Mouse (Mus musculus): ENCODE measurements around the gene Dcaf7.
A peak's percentile ranks its signal among the peaks of the same experiment; 100 is the strongest.
"Not testable (repeated sequence)": the region's sequence is repeated elsewhere in the genome, so short reads cannot be mapped to it uniquely, and the experiment has no call there.

Gene Dcaf7

DNA sequence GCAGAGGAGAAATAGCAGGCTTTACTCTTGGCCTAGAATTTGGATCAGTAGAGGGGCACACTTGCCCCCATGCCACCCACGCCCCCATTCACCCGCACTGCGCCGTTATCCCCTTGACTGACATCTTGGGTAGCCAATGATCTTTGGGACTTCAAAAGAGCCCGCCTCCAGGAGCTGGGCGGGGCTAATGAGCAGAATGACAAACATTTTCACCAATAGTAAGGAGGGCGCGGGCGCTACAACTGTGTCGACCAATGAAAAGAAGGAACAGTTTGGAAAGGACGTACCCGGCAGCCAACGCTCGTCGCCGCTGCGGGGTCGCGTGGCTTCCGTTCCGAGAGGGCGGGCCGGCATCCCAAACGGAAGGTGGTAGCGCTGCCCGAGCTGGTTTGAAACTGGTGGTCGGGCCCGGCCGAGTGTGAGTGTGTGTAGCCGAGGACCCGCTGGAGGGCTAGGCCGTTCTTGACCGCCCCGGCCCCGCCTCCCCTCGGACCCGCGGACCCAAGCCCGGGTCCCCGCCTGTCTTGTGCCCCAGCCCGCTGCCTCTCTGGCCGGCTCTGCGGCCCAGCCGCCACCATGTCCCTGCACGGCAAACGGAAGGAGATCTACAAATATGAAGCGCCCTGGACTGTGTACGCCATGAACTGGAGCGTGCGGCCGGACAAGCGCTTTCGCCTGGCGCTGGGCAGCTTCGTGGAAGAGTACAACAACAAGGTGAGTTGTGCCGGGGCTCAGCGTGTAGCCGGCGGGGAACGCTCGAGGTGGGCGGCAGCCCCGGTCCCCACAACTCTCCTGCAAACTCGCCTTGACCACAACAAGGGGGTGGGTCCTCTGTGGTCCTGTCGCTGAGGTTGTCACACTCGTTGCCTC lies at the start of gene Dcaf7:
Gene Dcaf7, plus strand, starts transcription at position 325 of the 870 bp plus-strand sequence.
- peak; percentile 94 for DNase-seq (ENCODE audit: low spot score)

DNA sequence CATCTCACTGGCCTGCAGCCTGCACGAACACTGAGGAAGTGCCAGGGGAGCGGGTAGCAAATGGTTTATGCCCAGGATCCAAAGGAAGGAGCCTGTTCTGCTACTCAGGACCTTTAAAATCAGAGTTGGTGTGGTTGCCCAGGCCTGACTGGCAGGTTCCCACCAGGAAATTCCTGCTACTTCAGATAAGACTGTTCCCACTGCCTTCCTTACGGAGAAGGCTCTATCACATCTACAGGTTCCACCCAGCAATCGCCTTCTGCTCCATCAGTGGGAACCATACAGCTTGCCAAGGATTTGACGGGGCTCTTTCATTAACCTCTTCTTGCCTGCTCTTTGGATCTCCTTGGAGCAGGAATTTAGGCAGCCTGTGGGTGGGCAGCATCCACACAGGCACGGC lies 49.2 kb upstream of the Dcaf7 start:
- DNase-seq (ENCODE audit: low spot score), result no peak

DNA sequence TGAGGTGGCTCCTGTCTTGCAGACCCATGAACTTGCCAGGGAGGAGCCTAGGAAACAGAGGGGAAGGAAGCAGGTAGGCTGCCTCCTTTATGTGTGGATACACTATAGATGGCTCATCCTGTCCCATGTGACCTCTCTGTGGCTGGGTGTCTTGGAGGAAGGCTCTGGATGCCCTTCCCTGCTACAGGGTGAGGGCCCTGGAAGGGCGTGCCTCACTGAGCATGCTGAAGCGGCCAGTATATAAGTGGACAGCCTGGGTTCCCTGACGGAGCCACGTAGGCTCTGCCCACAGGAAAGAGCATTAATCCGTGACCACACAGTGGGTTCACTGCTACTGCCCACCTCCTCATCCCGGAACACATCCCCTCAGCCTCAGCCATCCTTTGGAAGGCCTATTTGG lies 47.2 kb upstream of the Dcaf7 start:
- DNase-seq (ENCODE audit: low spot score), result no peak

DNA sequence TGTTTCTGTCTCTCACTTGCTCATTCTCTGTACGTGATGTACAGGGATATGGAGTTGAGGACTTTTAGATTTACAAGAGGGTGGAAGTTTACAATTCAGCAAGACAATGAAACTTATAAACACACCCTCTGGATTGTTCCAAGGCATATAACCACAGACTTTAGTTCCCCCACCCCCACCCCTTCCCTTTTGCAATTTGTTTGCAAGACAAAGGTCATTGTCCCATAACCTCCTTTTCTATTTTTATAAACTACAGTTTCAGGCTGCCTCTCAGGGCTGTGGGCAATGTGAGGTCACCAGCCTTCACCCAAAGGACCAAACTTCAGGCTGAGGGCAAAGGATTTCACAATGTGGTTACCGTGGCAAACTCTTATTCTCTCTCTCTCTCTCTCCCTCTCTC lies 46.4 kb upstream of the Dcaf7 start:
- no peak for DNase-seq (ENCODE audit: low spot score)

DNA sequence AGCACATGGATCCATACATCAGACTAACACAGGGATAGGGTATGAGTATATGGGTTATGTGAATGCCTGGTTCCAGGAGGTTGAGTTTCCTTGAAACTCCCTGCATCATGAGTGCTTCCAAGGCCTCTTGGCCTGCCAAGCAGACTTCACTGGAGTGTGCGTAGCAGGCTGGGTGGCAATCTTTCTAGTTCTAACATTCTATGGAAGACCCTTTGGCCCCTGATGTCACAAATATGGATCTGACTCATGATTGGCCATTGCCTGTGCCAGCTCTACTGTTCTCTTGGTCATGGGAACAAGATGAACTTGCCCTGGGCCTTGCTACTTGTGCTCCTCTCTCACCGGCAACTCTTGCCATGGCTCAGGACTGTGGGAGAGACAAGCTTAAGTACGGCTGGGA lies 42.3 kb upstream of the Dcaf7 start, which contains the start of gene Ace3:
Gene Ace3, plus strand, starts transcription at position 301 of the 400 bp plus-strand sequence.
- no peak for DNase-seq (ENCODE audit: low spot score)

DNA sequence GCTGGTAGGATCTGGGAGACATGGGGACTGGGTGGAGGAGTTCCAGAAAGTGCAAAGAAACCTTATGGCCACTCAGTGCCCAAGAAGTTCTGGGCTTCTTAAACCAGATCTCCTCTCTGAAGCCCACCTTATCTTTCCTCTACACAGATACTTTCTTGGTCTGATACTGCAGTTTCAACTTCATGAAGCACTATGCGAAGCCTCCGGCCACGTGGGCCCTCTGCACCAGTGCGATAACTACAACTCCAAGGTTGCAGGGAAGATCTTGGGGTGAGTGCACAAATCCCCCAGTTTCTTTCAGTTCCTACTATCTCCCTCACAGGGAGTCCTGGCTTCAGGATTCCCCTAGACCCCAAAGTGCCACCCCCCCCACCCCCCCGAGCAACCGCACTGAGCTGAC lies 36.6 kb upstream of the Dcaf7 start:
- no peak for DNase-seq (ENCODE audit: low spot score)

DNA sequence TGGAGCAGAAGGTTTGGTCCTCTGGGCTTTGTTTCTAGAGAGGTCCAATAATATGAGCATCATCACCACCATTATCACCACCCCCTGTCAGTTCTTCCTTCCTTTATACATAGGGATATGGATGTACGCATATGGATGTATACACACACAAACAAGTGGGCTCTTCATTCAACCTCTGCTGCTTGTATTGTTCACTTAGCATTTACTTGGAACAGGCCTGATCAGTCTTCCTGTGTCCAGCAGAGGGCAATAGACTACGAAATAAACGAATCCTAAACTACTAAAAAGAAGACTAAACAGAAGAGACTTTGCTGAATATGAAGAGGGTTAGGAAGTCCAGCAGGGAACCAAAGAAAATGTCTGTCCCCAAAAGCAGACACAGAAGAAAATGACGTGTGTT lies 35.0 kb upstream of the Dcaf7 start:
- no peak for DNase-seq (ENCODE audit: low spot score)

DNA sequence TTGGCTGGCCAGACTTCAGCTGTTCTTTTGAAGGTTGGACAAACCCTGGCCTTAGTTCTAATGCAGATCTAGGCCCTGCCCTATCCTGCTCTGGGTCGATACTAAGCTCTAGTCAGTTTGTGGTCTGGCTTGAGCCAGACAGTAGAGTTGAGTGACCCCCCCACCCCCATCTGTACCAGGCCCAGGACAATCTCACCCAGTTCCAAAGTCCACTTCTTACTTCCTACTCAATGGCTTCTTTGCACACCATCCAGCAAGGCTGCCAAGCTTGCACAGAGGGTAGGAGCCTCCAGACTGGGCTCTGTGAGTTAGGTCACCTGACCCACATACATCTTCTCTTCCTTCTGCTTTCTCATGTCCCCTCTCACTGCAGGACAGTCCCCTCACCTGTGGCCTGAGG lies 32.1 kb upstream of the Dcaf7 start:
- DNase-seq (ENCODE audit: low spot score), result no peak

DNA sequence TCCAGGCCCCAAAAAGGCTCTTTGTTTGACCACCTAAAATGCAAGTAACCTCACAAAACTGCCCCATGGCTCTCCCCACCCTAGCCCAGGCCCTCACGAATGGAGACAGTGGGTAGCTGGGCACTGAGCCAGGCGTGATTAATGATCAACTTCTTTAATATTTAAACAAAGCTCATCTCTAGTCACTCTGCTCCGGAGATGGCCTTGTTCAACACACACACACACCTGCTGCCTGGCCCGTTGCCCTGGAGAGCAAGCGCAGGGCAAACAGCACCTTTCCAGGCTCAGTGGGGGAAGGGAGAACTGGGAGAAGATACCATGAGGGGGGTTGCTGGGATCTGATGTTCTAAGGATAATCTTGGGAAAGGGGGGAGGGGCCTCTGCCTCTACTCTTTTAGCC lies 30.7 kb upstream of the Dcaf7 start:
- no peak for DNase-seq (ENCODE audit: low spot score)

DNA sequence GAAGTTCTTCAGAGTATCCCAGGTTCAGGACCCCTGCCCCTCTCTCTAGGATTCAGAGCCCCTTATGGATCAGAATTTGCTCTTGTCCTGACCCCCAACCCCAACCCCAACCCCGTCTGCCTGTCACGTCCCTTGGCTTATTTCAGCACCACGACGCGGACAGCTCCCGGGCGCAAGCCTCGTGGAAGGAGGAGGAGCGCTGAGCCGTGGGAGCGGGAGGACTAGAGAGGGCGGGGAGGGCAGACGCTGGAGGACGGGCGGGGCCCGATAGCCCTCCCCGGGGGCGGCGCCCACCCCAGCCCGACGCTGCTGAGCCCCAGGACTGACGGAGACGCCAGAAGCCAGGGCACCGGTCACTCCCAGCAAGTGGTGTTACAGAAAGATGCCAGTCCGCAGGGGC lies 28.9 kb upstream of the Dcaf7 start, which contains the start of gene Kcnh6:
Gene Kcnh6, plus strand, starts transcription at position 304 of the 400 bp plus-strand sequence.
- DNase-seq (ENCODE audit: low spot score), result peak; percentile 35

DNA sequence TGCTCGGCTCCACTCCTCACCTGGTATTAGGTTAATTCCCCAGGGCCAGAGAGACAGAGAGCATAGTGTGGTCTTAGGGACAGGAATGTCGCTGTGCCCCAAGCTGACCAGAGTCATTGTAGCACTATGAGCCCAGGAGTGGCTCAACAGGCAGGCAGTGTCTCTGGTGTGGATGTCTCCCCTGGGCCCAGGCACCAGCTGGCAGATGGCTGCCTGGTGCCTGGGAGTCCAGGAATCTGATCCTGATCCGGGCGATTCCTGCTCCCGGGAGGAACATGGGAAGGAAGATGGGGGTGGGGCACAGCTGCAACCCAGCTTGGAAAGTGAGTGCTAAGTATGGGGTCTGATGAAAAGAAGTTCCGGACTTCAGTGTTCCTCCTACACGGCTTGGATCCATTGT lies 24.0 kb upstream of the Dcaf7 start:
- DNase-seq (ENCODE audit: low spot score), result no peak

DNA sequence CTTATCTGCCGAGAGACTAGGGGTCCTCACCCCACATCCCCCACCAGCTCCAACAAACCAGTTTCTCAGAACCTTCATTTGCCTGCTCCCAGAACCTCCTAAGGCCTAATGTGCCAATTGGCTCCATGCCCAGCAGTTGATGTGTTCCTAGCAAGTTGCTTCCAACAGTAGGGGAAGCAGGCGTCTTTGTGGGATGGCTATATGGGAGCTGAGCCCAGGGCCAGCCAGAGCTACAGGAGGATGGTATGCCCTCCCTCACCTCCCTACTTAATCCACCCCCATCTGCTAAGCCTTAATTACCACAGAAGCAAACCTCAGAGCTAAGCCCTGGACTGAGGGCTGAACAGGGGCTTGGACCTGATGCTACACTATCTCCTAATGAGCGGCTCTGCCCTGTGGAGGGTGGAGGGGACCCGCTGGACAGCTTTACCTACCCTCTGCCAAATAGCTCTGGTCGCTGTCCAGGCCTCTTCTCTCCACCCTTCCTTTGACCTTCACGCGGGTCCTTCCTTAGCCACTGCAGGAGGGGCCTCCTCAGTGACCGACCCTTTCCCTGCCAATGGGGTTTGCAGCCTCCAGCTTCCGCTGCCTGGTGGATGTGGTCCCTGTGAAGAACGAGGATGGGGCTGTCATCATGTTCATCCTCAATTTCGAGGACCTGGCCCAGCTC lies 23.0 kb upstream of the Dcaf7 start:
- no peak for DNase-seq (ENCODE audit: low spot score)

DNA sequence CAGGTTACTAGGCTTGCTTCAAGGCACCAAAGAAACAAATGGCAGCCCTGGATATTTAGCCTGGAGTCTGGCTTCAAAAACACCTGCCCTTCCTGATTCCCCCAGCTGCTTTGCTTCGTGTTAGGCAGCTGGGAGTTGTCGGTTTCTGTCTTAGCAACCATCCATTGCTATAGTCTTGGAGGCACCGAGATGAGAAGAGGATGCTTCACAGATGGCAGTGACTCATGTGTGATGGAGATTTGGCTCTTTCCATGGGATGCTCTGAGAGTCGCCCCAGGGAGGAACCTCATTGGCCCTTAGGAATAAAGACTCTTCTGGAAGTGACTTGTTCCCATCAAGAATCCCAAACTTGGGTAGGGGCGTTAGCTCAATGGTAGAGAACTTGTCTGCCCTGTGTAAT lies 20.2 kb upstream of the Dcaf7 start:
- DNase-seq (ENCODE audit: low spot score), result no peak

DNA sequence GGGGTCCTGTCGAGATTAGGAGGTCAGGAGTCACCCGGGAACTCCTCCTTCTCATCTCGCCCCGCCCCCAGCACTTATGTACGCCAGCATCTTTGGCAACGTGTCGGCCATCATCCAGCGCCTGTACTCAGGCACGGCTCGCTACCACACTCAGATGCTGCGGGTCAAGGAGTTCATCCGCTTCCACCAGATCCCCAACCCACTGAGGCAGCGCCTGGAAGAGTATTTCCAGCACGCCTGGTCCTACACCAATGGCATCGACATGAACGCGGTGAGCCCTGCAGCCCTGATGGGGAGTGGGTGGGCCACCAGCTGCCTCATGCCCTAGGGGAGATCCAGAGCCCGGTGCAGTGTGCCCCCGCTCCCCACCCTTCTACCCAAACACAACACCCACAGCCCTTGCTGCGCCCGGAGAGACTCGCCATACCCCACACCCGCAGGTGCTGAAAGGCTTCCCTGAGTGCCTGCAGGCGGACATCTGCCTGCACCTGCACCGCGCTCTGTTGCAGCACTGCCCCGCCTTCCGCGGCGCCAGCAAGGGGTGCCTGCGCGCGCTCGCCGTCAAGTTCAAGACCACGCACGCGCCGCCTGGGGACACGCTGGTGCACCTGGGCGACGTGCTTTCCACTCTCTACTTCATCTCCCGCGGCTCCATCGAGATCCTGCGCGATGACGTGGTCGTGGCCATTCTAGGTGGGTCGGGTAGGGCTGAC lies 16.5 kb upstream of the Dcaf7 start:
- DNase-seq (ENCODE audit: low spot score), result no peak

DNA sequence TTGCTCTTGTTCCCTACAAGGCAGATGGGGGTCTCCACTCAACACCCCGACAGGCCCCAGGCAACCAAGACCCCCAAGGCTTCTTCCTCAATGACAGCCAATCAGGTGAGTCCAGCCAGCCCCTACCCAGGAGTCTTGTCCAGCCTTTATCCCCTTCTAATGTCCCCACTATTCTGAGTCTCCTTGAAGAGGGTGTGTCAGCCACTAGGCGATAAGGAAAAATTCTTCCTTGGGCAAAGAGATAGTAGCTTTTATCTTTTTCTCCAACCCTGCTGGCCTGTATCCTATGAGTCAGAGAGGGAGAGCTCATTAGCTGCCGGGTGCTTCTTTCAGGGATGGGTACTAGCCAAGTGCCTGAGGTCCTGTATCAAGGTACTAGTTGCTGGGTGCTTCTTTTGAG lies 10.9 kb upstream of the Dcaf7 start:
- DNase-seq (ENCODE audit: low spot score), result no peak

DNA sequence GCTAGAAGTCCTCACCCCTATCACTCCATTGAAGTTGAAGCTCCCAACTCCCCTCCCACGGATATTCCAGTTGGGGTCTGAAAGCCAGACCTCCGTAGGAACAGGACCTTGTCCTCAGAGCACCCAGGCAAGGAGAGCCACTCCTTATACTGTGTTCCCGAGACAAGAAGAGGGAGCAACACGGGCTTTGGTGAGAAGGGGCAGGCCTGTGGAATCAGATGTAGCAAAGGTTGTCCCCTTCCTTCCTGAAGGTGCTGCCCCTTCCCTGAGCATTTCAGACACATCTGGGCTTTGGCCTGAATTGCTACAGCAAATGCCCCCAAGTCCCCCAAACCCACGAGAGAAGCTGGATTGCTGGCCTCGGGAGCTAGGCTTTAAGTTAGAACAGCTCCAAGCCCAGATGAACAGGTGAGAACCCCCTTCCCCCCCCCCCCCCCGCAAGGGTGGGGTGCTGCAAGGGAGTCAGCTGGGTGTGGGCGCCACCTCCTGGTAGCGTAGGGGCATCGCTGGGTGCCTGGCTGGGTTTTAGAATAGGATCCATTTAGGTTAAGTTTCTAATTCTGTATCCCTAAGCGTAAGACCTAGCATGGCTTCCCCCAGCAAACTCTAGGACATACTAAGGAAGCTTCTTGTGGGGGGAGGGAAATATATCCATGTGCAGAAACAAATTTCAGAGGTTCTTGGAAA lies 10.1 kb upstream of the Dcaf7 start:
- DNase-seq (ENCODE audit: low spot score), result no peak

DNA sequence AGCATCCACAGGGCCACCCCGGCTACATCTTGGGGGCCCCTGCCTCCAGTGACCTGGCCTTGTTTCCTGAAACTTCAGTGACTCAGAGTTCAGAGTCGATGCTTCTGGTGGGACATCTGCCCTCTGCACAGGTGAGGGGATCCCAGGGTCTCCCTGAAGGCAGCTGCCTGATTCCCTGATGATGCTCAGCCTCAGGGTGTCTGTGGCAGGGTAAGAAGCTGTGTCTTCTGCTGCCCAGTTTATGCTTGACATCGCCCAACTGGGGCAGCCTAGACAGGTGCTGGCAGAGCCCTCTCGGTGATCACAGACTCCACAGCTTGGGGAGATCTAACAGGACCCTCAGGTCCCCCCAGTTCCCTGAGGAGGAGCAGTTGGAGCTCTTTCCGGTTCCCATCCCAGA lies 9.1 kb upstream of the Dcaf7 start:
- no peak for DNase-seq (ENCODE audit: low spot score)

DNA sequence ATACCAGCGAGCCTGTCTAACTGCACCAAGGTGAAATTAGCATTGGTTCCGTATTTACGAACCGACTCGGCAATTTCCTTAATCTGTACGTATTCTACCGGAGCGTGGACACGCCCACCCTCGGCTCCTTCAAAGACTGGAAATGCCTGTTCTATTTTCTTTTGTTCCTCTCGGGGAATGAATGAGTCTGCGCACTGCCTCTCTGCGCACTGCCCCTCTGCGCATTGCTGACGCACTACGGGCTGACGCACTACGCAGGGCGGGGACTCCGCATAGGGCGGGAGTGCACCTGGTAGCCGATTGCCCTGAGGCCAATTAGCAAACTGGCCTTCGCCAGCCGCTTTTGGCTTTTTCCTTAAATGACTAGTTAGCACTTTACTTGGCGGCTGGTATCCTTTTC lies 4.6 kb upstream of the Dcaf7 start:
- DNase-seq (ENCODE audit: low spot score), result not testable (repeated sequence)

DNA sequence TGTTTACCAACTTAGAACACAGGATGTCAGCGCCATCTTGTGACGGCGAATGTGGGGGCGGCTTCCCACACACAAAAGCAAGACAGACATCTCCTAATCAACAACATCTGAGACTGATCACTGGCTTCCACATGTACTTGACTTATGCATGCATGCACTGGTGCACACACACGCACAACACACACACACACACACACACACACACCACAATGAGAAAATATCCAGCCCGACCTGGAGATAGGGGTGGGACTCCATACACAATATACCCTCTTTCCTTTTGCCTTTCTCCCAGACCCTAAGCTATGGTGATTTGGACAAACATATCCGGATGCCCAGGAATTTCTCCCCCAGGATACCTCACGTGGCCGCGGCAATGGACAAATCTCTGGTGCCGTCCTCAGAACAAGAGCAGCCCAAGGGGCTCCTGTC lies 3.2 kb upstream of the Dcaf7 start:
- no peak for DNase-seq (ENCODE audit: low spot score)

DNA sequence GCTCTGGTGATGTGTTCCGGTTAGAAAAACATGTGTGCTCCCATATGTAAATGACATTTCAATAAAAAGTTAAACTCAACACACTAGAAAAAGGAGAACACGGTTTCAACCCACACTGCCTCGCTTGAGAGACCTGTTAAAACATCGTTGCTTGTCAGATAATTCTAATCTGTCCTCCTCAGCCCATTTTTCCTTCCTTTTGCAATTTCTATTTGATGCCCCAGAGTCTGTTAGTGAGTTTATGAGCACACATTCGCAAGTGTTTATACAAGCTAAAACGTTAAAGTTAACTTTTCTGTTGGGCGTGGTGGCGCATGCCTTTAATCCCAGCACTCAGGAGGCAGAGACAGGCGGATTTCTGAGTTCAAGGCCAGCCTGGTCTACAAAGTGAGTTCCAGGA lies 1.7 kb upstream of the Dcaf7 start:
- no peak for DNase-seq (ENCODE audit: low spot score)

DNA sequence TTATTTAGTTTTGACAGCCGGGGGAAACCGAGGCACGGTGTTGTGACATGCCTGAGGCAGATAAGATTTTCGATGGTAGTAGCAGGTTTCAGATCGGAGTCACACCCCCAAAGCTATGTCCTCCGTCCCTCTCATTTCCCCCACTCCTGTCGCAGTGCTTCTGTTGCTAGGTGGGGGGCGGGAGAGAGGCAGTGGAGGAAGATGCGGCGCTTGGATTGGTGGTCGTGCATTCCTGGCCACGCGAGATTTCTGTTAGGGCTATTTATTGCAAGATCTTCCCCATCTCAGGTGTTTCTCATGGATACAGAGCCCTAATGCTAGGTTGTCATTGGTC lies 713 bp downstream of the Dcaf7 start:
- no peak for DNase-seq (ENCODE audit: low spot score)

DNA sequence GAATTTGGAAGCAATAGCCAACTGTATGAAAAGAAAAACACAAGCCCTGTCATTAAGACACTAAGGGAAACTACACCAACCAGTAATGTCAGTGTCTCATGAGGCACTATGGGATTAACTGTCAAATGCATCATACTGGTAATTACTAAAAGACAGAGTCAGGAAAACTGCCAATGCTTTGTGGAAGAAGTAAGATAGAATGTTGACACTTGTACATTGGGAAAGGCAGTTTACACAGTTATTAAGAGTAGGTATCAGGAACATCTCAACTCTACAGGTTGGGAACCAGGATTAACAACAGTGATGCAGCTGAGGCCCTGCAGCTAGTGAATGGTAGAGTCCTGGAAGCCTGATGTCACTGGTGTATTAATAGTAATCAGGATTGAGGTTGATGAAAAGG lies 7.7 kb downstream of the Dcaf7 start:
- DNase-seq (ENCODE audit: low spot score), result no peak
